Mouse (Mus musculus) lung, adult 2 months (tissue): ENCODE results near the gene Trpv2.

Experiments used
- CTCF ChIP-seq: fragments of 200-500 bp; IDR thresholded peaks from 2 replicates; pipeline ENCODE4 v1.5.1; 2011; ENCODE audit warnings: mild to moderate bottlenecking, low read length, control low read depth; ENCODE audit not compliant: insufficient read depth
- POLR2A ChIP-seq: fragments of 200-500 bp; IDR thresholded peaks from 2 replicates; pipeline ENCODE4 v1.6.1; 2011; ENCODE audit warnings: low read depth, mild to moderate bottlenecking, control low read depth, low read length, borderline replicate concordance; ENCODE audit errors: extremely low read depth

GRCm38 (mm10) chr11:62612604-62613003, 38.3 kb downstream of the Trpv2 start:
- no peak for TF ChIP-seq CTCF
- no peak for TF ChIP-seq POLR2A
